Mouse (Mus musculus) cortical plate, adult 2 months (tissue): ENCODE results near the gene Cpe. TPM values are rescaled to one million over a fixed set of nuclear protein-coding genes. Genes with fewer than 3 reads are reported as not detected.

Experiments
- H3K27ac ChIP-seq: fragments of 200-500 bp; 2 replicates; pipeline ENCODE4 v1.5.1; 2012; ENCODE audit warnings: low read length, control low read depth, inconsistent platforms; ENCODE audit not compliant: insufficient read depth
- H3K4me1 ChIP-seq: fragments of 200-500 bp; 2 replicates; pipeline ENCODE4 v1.6.1; 2011; ENCODE audit warnings: low read length; ENCODE audit not compliant: control insufficient read depth, insufficient read depth
- H3K4me3 ChIP-seq: fragments of 200-500 bp; 2 replicates; pipeline ENCODE4 v1.5.1; 2011; ENCODE audit warnings: mild to moderate bottlenecking, low read length, control low read depth; ENCODE audit not compliant: insufficient read depth
- CTCF ChIP-seq: fragments of 200-500 bp; IDR thresholded peaks from 2 replicates; pipeline ENCODE4 v1.5.1; 2011; ENCODE audit warnings: mild to moderate bottlenecking, control low read depth, low read length; ENCODE audit not compliant: insufficient read depth; ENCODE audit errors: extremely low read depth
- POLR2A ChIP-seq: fragments of 200-500 bp; IDR thresholded peaks from 2 replicates; pipeline ENCODE4 v1.6.1; 2011; ENCODE audit warnings: mild to moderate bottlenecking, low read length, control low read depth; ENCODE audit not compliant: insufficient read depth; ENCODE audit errors: extremely low read depth
- polyA plus RNA-seq: library from polyadenylated mRNA; depleted of rRNA; stranded (reverse); fragments of >200 nt; gene quantifications from 2 replicates; pipeline ENCODE4 v1.2.3, GENCODE M21; 2012

Cpe gene
- polyA plus RNA-seq, 1 experiment, result 1,769 TPM

- no peak overlapping the region for H3K4me3 ChIP-seq
- TF ChIP-seq POLR2A (no peak), CTCF (no peak)
- H3K27ac ChIP-seq, result no peak overlapping the region; the same call in 1 of the 2 replicates
- H3K4me1 ChIP-seq, result peaks cover 9% of the 10 kb centered on the region
Measured at GRCm38 (mm10) chr8:64620365-64621150, 72.3 kb downstream of the Cpe start.

- Histone ChIP-seq H3K4me3 (no peak overlapping the region), H3K4me1 (peaks cover 7% of the 10 kb centered on the region; the same call in 1 of the 2 replicates), H3K27ac (no peak overlapping the region)
- TF ChIP-seq CTCF (no peak), POLR2A (no peak)
Measured at GRCm38 (mm10) chr8:64619661-64620060, 73.2 kb downstream of the Cpe start.

- peaks cover 6% of the 10 kb centered on the region; the same call in 1 of the 2 replicates for H3K4me1 ChIP-seq
- no peak overlapping the region for H3K27ac ChIP-seq
- no peak overlapping the region for H3K4me3 ChIP-seq
- TF ChIP-seq POLR2A (no peak), CTCF (peak; percentile 84)
Measured at GRCm38 (mm10) chr8:64618618-64619017, 74.2 kb downstream of the Cpe start.

DNA sequence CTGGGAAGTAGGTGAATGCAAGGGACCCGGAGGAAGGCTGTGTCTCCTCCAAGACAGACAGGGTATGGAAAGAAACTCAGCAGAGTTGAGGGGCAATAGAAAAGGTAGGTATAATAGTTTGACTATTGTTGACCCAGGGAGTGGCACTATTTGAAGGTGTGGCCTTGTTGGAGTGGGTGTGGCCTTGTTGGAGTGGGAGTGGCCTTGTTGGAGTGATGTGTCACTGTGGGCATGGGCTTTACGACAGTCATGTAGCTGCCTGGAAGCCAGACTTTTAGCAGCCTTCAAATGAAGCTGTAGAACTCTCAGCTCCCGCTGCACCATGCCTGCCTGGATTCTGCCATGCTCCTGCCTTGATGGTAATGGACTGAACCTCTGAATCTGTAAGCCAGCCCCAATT, 76.3 kb downstream of the Cpe start:
- H3K4me1 ChIP-seq, result peaks cover 3% of the 10 kb centered on the region; the same call in 1 of the 2 replicates
- TF ChIP-seq POLR2A (no peak), CTCF (no peak)
- no peak overlapping the region for H3K27ac ChIP-seq
- no peak overlapping the region for H3K4me3 ChIP-seq

DNA sequence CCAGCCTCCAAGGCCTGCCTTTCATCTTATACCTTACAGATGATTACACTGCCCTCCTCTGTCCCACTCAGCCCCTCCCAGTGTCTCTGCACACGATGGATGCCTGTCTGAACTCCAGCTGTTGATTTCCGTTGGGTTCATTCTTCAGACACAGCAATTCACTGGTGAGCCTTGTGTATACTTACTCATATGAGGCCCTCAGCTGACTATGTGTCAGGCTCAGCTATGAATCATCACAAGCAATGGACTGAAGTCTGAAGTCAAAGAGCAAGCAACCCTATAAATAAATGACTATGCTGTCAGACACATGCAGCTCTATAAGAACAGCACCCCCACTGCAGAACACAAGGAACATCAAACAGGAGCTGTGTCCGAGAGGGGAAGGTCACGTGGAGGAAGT, 77.4 kb downstream of the Cpe start:
- H3K27ac ChIP-seq, result no peak overlapping the region
- TF ChIP-seq CTCF, result no peak
- TF ChIP-seq POLR2A, result no peak
- peaks cover 3% of the 10 kb centered on the region; the same call in 1 of the 2 replicates for H3K4me1 ChIP-seq
- H3K4me3 ChIP-seq, result no peak overlapping the region

DNA sequence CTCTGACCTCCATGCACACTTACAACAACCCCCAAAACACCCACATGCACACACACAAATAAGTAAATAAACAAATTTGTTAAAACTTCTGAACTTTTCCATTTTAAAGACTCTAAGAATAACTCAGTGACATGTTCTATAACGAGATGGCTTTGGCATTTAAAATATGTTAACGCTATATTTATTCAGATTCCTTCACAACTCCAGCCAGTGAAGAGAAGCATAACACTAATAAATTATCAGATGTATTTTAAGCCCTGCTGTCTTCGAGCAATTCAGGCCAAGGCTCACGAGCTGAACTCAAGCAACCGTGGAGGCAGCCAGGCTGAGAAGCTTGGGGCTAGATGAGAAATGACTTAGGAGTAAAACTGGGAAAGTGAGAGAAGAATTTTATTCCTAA, 79.2 kb downstream of the Cpe start:
- no peaks in the 10 kb centered on the region for H3K4me1 ChIP-seq
- no peak overlapping the region for H3K27ac ChIP-seq
- TF ChIP-seq POLR2A, result no peak
- no peak for TF ChIP-seq CTCF
- no peak overlapping the region for H3K4me3 ChIP-seq

DNA sequence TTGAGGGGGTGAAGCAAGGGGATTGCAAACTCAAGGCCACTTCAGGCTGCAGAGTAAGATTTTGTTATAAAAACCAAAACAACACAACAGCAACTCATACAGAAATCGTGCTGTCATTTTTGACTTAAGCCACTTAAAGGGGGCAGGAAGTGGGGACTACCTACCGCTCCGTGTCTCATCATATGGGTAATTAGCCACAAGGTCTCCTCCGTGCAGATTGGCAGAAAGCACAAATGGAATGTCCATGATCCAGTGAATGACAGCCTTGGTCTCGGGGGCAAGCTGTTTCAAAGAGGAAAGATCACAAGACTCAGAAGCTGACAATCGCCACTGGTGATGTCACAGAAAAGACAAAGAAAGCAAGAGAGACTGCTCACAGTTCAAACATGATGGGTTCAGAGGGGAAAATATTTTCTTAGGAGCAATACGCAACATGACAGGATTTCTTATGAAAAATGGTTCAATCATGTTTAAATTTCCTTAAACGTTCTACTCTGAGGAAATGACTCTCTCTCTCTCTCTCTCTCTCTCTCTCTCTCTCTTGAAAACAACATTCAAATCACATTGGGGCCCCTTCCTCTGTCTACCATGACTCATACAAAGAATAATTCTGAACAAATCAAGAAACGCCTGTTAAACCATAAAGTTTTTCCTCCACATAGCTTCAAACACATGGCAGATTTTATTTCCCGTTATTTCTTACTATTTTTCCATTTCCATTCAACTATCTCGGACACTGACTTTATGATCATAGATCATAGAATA, 81.5 kb downstream of the Cpe start:
- Histone ChIP-seq H3K27ac (no peak overlapping the region), H3K4me1 (no peaks in the 10 kb centered on the region), H3K4me3 (no peak overlapping the region)
- TF ChIP-seq CTCF, result no peak
- TF ChIP-seq POLR2A, result no peak

DNA sequence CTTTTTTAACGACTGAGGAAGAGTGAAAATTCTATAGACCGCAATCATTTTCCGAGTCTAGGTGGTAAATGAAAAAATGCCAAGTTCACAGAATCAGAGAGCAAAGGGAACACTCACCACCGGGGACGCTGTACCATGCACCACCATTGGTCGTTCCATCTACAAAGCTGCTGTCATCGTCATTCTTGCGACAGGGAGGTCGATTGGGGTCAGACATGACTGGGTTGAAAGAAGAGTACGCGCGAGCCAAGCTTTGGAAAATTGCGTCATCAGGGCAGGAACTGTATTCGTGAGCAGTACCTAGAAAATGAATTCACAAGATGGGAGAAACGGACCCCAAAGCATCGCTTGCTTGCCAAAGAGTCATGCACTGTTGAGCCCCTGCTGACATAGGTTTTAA, 83.9 kb downstream of the Cpe start:
- H3K27ac ChIP-seq, result no peak overlapping the region
- H3K4me1 ChIP-seq, result peaks cover 1% of the 10 kb centered on the region; the same call in 1 of the 2 replicates
- TF ChIP-seq POLR2A (no peak), CTCF (no peak)
- H3K4me3 ChIP-seq, result no peak overlapping the region

DNA sequence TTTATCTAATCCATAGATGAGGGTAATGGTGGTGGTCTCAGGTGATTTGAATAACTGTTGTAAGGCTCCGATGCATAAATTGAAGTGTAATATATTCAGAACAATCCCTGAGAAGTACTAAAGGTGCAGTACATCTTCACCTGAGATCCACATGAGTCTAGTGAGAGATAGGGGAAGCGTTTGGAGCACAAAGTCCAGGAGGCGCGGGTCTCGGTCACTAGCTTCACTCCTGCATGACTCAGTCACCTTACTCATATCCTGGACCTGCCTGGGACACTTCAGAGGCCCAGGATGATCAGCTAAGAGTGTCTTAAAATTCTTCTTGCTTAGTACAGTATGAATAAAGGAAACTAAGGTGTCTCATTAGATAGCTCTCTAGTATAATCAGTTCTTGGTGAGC, 86.8 kb downstream of the Cpe start:
- no peak overlapping the region for H3K4me3 ChIP-seq
- H3K27ac ChIP-seq, result no peak overlapping the region
- peaks cover 1% of the 10 kb centered on the region; the same call in 1 of the 2 replicates for H3K4me1 ChIP-seq
- TF ChIP-seq CTCF (no peak), POLR2A (no peak)

DNA sequence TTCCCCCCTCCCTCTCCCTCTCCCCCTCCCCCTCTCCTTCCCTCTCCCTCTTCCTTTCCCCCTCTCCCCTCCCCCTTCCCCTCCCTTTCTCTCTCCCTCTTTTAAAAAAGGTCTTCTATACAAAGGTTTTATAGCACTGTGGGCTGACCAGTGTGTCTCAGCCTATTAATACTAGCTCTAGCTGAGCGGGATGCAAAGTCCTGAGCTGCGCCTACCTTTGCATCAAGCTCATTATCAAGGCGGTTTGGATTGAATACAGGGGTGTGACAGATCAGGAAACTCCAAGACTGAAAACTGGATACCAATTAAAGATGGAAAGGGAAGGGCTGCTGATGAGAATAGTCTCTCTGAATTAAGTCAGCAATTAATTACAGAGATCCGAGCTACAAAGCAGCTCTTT, 94.6 kb downstream of the Cpe start:
- Histone ChIP-seq H3K4me3 (no peak overlapping the region), H3K27ac (no peak overlapping the region), H3K4me1 (peaks cover 1% of the 10 kb centered on the region; the same call in 1 of the 2 replicates)
- TF ChIP-seq CTCF (no peak), POLR2A (no peak)
